Mouse (Mus musculus): ENCODE results near the gene Jmjd6.

DNA sequence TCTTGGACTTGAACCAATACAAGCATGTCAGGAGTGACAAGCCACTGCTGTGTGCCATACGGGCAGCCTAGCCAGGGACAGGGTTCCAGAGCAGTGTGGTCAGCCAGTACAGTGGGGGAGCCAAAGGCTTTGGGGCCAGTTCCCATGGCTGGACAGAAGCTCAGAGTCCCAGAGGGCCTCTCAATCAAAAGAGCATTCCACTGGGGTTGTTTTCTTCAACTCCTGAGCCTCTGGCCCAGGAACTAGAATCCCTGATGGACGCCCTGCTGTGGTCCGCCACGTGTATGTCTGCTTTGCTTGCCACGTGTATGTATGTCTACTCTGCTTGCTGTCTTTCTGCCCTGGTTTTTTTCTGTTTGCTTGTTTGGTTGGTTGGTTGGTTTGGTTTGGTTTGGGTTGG is 42.1 kb downstream of the Jmjd6 start:
- TF ChIP-seq CTCF (IDR thresholded peaks at IDR 0.05; ENCODE audit: borderline replicate concordance, insufficient read depth, low read depth, low read length) (no peak), POLR2A (IDR thresholded peaks at IDR 0.05; ENCODE audit: borderline replicate concordance, insufficient read depth, low read length) (no peak)

Data from cerebellum, adult 2 months (tissue).